Mouse (Mus musculus): ENCODE measurements around the gene Babam2.

GRCm38 (mm10) chr5:32069096-32069495 lies 371.6 kb downstream of the Babam2 start:
- TF ChIP-seq POLR2A (IDR thresholded peaks at IDR 0.05; ENCODE audit: insufficient read length, low read depth) (no peak), USF1 (IDR thresholded peaks at IDR 0.05; ENCODE audit: low read depth) (no peak)
